Mouse (Mus musculus) embryonic facial prominence, embryonic 14.5 days (tissue): Measurements from ENCODE around the gene 1810013L24Rik. TPM values are rescaled to one million over a fixed set of nuclear protein-coding genes. Genes with fewer than 3 reads are reported as not detected.
A peak's percentile ranks its signal among the peaks of the same experiment; 100 is the strongest.

ENCODE experiments used
- ATAC-seq: fragments of 200-750 bp; cut with Nextera tagmentation; 2 replicates; pipeline ENCODE4 v1.8.0; 2017; ENCODE audit warnings: low read depth, moderate number of reproducible peaks, moderate TSS enrichment
- DNase-seq: peaks from one replicate; pipeline ENCODE4 v3.0.0-alpha.2; 2015; ENCODE audit warnings: low spot score
- H3K27ac ChIP-seq: fragments of 300-500 bp; sonication (generic); replicated peaks from 2 replicates; pipeline ENCODE4 v1.5.1; 2014; ENCODE audit warnings: low read depth, mild to moderate bottlenecking, low read length, moderate library complexity
- H3K27me3 ChIP-seq: fragments of 300-500 bp; sonication (generic); replicated peaks from 2 replicates; pipeline ENCODE4 v1.6.1; 2014; ENCODE audit warnings: low read length; ENCODE audit not compliant: control insufficient read depth, insufficient read depth
- H3K36me3 ChIP-seq: fragments of 300-500 bp; sonication (generic); 2 replicates; pipeline ENCODE4 v1.6.1; 2014; ENCODE audit warnings: low read length, mixed read lengths; ENCODE audit not compliant: control insufficient read depth, insufficient read depth
- H3K4me1 ChIP-seq: fragments of 300-500 bp; sonication (generic); 2 replicates; pipeline ENCODE4 v1.6.1; 2014; ENCODE audit warnings: antibody characterized with exemption, low read length; ENCODE audit not compliant: control insufficient read depth, insufficient read depth
- H3K4me2 ChIP-seq: fragments of 300-500 bp; sonication (generic); 2 replicates; pipeline ENCODE4 v1.6.1; 2014; ENCODE audit warnings: low read depth, mild to moderate bottlenecking, low read length, moderate library complexity, mixed read lengths
- H3K4me3 ChIP-seq: fragments of 300-500 bp; sonication (generic); 2 replicates; pipeline ENCODE4 v1.5.1; 2014; ENCODE audit warnings: low read depth, mild to moderate bottlenecking, low read length
- H3K9ac ChIP-seq: fragments of 300-500 bp; sonication (generic); 2 replicates; pipeline ENCODE4 v1.6.1; 2014; ENCODE audit warnings: low read depth, mild to moderate bottlenecking, low read length, moderate library complexity, mixed read lengths
- H3K9me3 ChIP-seq: fragments of 300-500 bp; sonication (generic); 2 replicates; pipeline ENCODE4 v1.6.1; 2016; ENCODE audit warnings: low read length; ENCODE audit not compliant: control insufficient read depth
- WGBS: fragments of 180-500 bp; shearing (Covaris S2); extraction: QIAGEN DNeasy Blood & Tissue Kit; methylation state at CpG from one replicate; pipeline ENCODE4 v1.1.7; 2014; 5-methylcytosine and 5-hydroxymethylcytosine counted together
- polyA plus RNA-seq: library from polyadenylated mRNA; unstranded; fragments of >200 nt; fragmentation: Nextera tagmentation; extraction: Ambion mirVana; gene quantifications from 2 replicates; pipeline ENCODE4 v1.2.1, GENCODE M21; 2014

The 1810013L24Rik gene
- polyA plus RNA-seq, 1 experiment from 2014 or later: 22.1 TPM

- DNase-seq (no peak), ATAC-seq (peak; percentile 23)
- H3K9me3 ChIP-seq: no peaks in the 10 kb centered on the region
- peak overlapping the region; percentile 100 for H3K4me3 ChIP-seq
- H3K4me2 ChIP-seq: peak overlapping the region; percentile 98
- peaks cover 16% of the 10 kb centered on the region for H3K4me1 ChIP-seq
- WGBS: 12% methylated on average over 32 of the region's 33 CpGs
- H3K9ac ChIP-seq: peak overlapping the region; percentile 70
- peak overlapping the region; percentile 91 for H3K27ac ChIP-seq
- peaks cover 23% of the 10 kb centered on the region for H3K36me3 ChIP-seq
- H3K27me3 ChIP-seq: no peaks in the 10 kb centered on the region
Measured at GRCm38 (mm10) chr16:8828636-8829563, 1.0 kb upstream of the 1810013L24Rik start.

- peaks cover 16% of the 10 kb centered on the region for H3K4me1 ChIP-seq
- H3K9ac ChIP-seq: peak overlapping the region; percentile 98
- H3K4me3 ChIP-seq: peak overlapping the region; percentile 100
- H3K4me2 ChIP-seq: peak overlapping the region; percentile 77
- no peaks in the 10 kb centered on the region for H3K9me3 ChIP-seq
- ATAC-seq (peak; percentile 2; the same call in 1 of the 2 replicates), DNase-seq (peak; percentile 78)
- under 1% methylated on average over 28 of the region's 74 CpGs for WGBS
- no peaks in the 10 kb centered on the region for H3K27me3 ChIP-seq
- peaks cover 39% of the 10 kb centered on the region for H3K36me3 ChIP-seq
- H3K27ac ChIP-seq: peak overlapping the region; percentile 97
Measured at GRCm38 (mm10) chr16:8830431-8831211, 721 bp downstream of the 1810013L24Rik start.

DNA sequence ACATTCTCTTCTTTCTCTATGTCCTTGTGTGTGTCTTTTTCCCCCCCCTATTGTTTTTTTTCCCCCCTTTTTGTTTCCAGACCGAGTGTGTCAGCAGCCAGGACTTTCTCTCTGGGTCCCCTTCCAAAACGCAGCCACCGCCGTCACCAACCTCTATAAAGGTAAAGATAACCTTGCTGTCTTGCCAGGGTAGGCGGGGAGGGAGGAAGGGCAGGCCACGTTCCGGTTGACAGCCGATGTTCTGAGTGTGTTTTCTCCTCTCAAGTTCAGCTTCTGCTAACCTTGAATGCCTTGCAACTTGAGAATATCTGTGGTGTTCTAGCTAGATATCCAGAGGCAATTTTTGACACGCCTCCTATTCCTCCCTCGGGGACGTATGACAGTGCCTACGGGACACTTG lies 1.3 kb downstream of the 1810013L24Rik start:
- 4% methylated on average over 12 of the region's 12 CpGs for WGBS
- ATAC-seq (no peak), DNase-seq (peak; percentile 7)
- Histone ChIP-seq H3K36me3 (peaks cover 44% of the 10 kb centered on the region), H3K27ac (peak overlapping the region; percentile 97), H3K27me3 (no peaks in the 10 kb centered on the region), H3K4me2 (peak overlapping the region; percentile 77), H3K4me3 (peak overlapping the region; percentile 100), H3K9me3 (no peaks in the 10 kb centered on the region), H3K9ac (peak overlapping the region; percentile 98), H3K4me1 (peaks cover 16% of the 10 kb centered on the region)

- H3K36me3 ChIP-seq: peaks cover 86% of the 10 kb centered on the region
- H3K9ac ChIP-seq: no peak overlapping the region
- H3K4me2 ChIP-seq: no peak overlapping the region
- WGBS: 86% methylated on average over 1 of the region's 1 CpGs
- no peak for DNase-seq
- no peaks in the 10 kb centered on the region for H3K9me3 ChIP-seq
- peaks cover 9% of the 10 kb centered on the region for H3K4me1 ChIP-seq
- H3K27ac ChIP-seq: no peak overlapping the region
- no peak for ATAC-seq
- no peak overlapping the region for H3K4me3 ChIP-seq
- H3K27me3 ChIP-seq: no peaks in the 10 kb centered on the region
Measured at GRCm38 (mm10) chr16:8836876-8837275, 7.0 kb downstream of the 1810013L24Rik start.

- peaks cover 84% of the 10 kb centered on the region for H3K36me3 ChIP-seq
- H3K4me2 ChIP-seq: no peak overlapping the region
- DNase-seq: no peak
- no peaks in the 10 kb centered on the region for H3K27me3 ChIP-seq
- peaks cover 2% of the 10 kb centered on the region; the same call in 1 of the 2 replicates for H3K4me1 ChIP-seq
- H3K27ac ChIP-seq: no peak overlapping the region
- 94% methylated on average over 1 of the region's 1 CpGs for WGBS
- no peaks in the 10 kb centered on the region for H3K9me3 ChIP-seq
- no peak for ATAC-seq
- H3K9ac ChIP-seq: no peak overlapping the region
- no peak overlapping the region for H3K4me3 ChIP-seq
Measured at GRCm38 (mm10) chr16:8837595-8837994, 7.7 kb downstream of the 1810013L24Rik start.

- H3K4me3 ChIP-seq: no peak overlapping the region
- ATAC-seq (no peak), DNase-seq (no peak)
- no peak overlapping the region for H3K27ac ChIP-seq
- H3K27me3 ChIP-seq: no peaks in the 10 kb centered on the region
- H3K36me3 ChIP-seq: peaks cover 84% of the 10 kb centered on the region
- no peaks in the 10 kb centered on the region for H3K9me3 ChIP-seq
- H3K4me2 ChIP-seq: no peak overlapping the region
- no peaks in the 10 kb centered on the region for H3K4me1 ChIP-seq
- H3K9ac ChIP-seq: no peak overlapping the region
Measured at GRCm38 (mm10) chr16:8838921-8839320, 9.0 kb downstream of the 1810013L24Rik start.

DNA sequence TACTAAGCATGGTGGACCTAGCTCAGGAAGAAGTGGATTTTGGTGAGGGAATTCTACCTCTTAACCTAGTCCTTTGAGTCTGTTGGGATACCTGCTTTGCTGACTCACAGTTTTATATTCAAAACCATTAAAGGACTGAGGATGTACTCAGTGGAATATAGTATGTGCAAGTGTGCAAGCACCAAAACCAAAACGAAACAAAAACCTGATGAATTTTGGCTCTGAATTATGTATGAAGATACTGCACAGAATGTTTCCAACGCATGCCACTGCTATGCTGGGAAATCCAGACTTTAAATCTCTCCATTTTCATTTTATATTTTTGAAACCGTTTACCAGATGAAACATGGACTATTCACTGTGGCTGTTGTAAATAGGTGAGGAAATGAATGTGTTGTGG lies 10.7 kb downstream of the 1810013L24Rik start:
- 88% methylated on average over 3 of the region's 3 CpGs for WGBS
- Histone ChIP-seq H3K9ac (no peak overlapping the region), H3K4me2 (no peak overlapping the region), H3K9me3 (no peaks in the 10 kb centered on the region), H3K36me3 (peaks cover 80% of the 10 kb centered on the region), H3K4me3 (no peak overlapping the region), H3K27me3 (no peaks in the 10 kb centered on the region), H3K4me1 (no peaks in the 10 kb centered on the region), H3K27ac (no peak overlapping the region)
- ATAC-seq: no peak
- no peak for DNase-seq

GRCm38 (mm10) chr16:8842962-8843361 lies 13.1 kb downstream of the 1810013L24Rik start:
- DNase-seq (no peak), ATAC-seq (no peak)
- Histone ChIP-seq H3K27ac (no peak overlapping the region), H3K9ac (no peak overlapping the region), H3K36me3 (peaks cover 74% of the 10 kb centered on the region), H3K4me3 (no peak overlapping the region), H3K27me3 (no peaks in the 10 kb centered on the region), H3K9me3 (no peaks in the 10 kb centered on the region), H3K4me2 (no peak overlapping the region), H3K4me1 (no peaks in the 10 kb centered on the region)
- 91% methylated on average over 10 of the region's 10 CpGs for WGBS
